10 mouse cellular contexts compared by ENCODE assay signal in the genomic region with DNA sequence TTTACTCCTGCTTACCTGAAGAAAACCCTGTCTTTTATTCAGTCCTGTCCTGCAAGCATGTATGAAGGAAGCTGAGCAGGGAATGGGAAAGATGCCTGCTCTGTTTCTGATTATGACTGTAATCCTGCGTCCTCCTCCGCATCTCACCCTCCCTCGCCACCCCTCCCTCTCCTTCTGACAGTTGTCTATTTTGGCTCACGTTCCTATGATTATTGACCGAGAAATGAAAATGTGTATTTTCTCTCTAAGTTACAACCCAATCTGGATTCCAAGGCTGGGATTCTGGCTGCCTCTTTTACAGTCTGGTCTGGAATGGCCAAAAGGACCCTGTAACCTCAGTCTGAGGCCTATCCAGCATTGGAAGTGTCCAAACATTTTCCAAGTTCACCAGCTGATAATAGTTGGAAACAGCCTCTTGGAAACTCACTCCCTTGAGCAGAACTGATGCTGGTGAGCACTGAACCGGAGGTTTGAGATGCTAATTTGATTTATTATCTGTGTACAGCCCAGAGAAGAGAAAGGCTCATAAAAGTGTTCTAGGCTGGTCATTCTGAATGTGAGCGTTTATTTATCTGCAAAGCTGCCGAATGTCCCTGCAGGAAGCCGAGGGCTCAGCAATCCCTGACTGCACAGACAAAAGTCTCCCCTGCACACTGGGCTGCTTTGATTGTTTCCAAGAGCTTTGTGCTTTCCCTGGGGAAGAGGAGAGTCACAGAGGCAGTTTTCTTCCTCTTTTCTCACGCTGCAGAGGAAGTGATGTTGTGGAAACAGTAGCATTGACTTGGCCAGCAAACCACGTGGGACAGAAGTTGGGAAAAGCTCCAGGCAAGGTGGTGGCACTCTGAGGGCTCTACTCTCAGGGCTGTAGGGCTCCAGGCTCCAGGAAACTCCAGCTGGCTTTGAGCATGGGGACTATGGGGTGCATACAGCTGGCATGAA. TPM values are rescaled to one million over a fixed set of nuclear protein-coding genes. Genes with fewer than 3 reads are reported as not detected.
A peak's percentile ranks its signal among the peaks of the same experiment; 100 is the strongest.
DNase-seq lines count a peak whose midpoint lies in the region; ATAC-seq and TF ChIP-seq lines count a peak whose summit lies in the region.
"Had no signal": no experiment of that assay in that cellular context is flagged by ENCODE, and none has a peak within 500 bp of the region (broad histone marks: within the 10 kb centered on the region; RNA-seq: fewer than 3 reads in every experiment).

No protein-coding gene starts in this region.

- no peaks in the 10 kb centered on the region for H3K9me3 ChIP-seq in MEL (replicated peaks; ENCODE audit: insufficient read depth, low read length)
- no peaks in the 10 kb centered on the region for H3K9me3 ChIP-seq in heart, embryonic 15.5 days (replicated peaks)
- no peaks in the 10 kb centered on the region for H3K9me3 ChIP-seq in midbrain, embryonic 14.5 days (ENCODE audit: control insufficient read depth, low read length)

- H3K27me3 ChIP-seq in MEL (ENCODE audit: control insufficient read depth in 1 of 2, insufficient read depth in 2 of 2, low read length in 2 of 2), result no peaks in the 10 kb centered on the region
- peaks cover 6% of the 10 kb centered on the region; the same call in 1 of the 2 replicates for H3K27me3 ChIP-seq in heart, embryonic 15.5 days
- H3K27me3 ChIP-seq in midbrain, embryonic 14.5 days (ENCODE audit: control insufficient read depth, insufficient read depth, low read length), result no peaks in the 10 kb centered on the region

- no peak for TF ChIP-seq CTCF in MEL (IDR thresholded peaks at IDR 0.05 in 2 of 3, conservative IDR thresholded peaks at IDR 0.05 in 1 of 3; ENCODE audit: control insufficient read depth in 1 of 3, insufficient read depth in 1 of 3, low read depth in 2 of 3, low read length in 3 of 3, poor library complexity in 1 of 3, severe bottlenecking in 1 of 3)

- DNase-seq in MEL (ENCODE audit: low read depth, low spot score), result peak; percentile 38
- DNase-seq in adipocyte (ENCODE audit: low spot score), result peak; percentile 12
- peak; percentile 46 to 47 for DNase-seq in kidney, postnatal 36 days
- no peak for DNase-seq in cerebellum, adult 11 months
- DNase-seq in frontal cortex, postnatal 25 days (ENCODE audit: low spot score in 2 of 2), result no peak
- no peak for DNase-seq in thymus, postnatal 4 days
- DNase-seq in midbrain, embryonic 14.5 days, result no peak
- DNase-seq: thymus, postnatal 36 days had no signal

- WGBS in heart, embryonic 15.5 days, result 46% methylated on average over 11 of the region's 11 CpGs
- 34% methylated on average over 11 of the region's 11 CpGs for WGBS in midbrain, embryonic 14.5 days

- no peaks in the 10 kb centered on the region for H3K79me2 ChIP-seq in MEL (ENCODE audit: control insufficient read depth, insufficient read depth, low read length, poor library complexity)

- H3K4me1 ChIP-seq in MEL (ENCODE audit: control insufficient read depth in 1 of 2, insufficient read depth in 2 of 2, low read length in 2 of 2), result no peaks in the 10 kb centered on the region
- H3K4me1 ChIP-seq in heart, embryonic 15.5 days (replicated peaks), result no peaks in the 10 kb centered on the region; the same call in 1 of the 2 replicates
- H3K4me1 ChIP-seq in midbrain, embryonic 14.5 days (ENCODE audit: control insufficient read depth, insufficient read depth, low read length), result no peaks in the 10 kb centered on the region

- H3K36me3 ChIP-seq in MEL (ENCODE audit: control insufficient read depth in 1 of 2, insufficient read depth in 2 of 2, low read length in 2 of 2), result no peaks in the 10 kb centered on the region
- H3K36me3 ChIP-seq in heart, embryonic 15.5 days, result no peaks in the 10 kb centered on the region
- H3K36me3 ChIP-seq in midbrain, embryonic 14.5 days (ENCODE audit: control insufficient read depth, insufficient read depth, low read length), result no peaks in the 10 kb centered on the region

- TF ChIP-seq POLR2A in MEL (IDR thresholded peaks at IDR 0.05; ENCODE audit: control insufficient read depth in 1 of 2, insufficient read depth in 1 of 2, low read depth in 1 of 2, low read length in 2 of 2, poor library complexity in 1 of 2), result no peak

- 0 out of 4 replicates have a peak, but pooled peaks of 1 of the 2 experiments have one; percentile 12 for TF ChIP-seq EP300 in MEL (IDR thresholded peaks at IDR 0.05; ENCODE audit: low read depth in 1 of 2, low read length in 2 of 2)

- H3K4me2 ChIP-seq in heart, embryonic 15.5 days, result no peak overlapping the region
- no peak overlapping the region for H3K4me2 ChIP-seq in midbrain, embryonic 14.5 days (ENCODE audit: low read length)

- TF ChIP-seq RAD21 in MEL (IDR thresholded peaks at IDR 0.05; ENCODE audit: low read depth, low read length), result no peak

- 0 out of 2 replicates have a peak, but pooled peaks have one; percentile 55 for ATAC-seq in heart, embryonic 15.5 days (replicated peaks; ENCODE audit: insufficient number of reproducible peaks, insufficient read depth, low FRiP score, low read depth)
- no peak for ATAC-seq in midbrain, embryonic 14.5 days (ENCODE audit: low FRiP score, low TSS enrichment)

- H3K4me3 ChIP-seq in MEL (ENCODE audit: control insufficient read depth in 1 of 2, insufficient read depth in 1 of 2, low read depth in 2 of 2, low read length in 2 of 2), result no peak overlapping the region
- no peak overlapping the region for H3K4me3 ChIP-seq in heart, embryonic 15.5 days
- H3K4me3 ChIP-seq in midbrain, embryonic 14.5 days (replicated peaks; ENCODE audit: low read depth, low read length), result no peak overlapping the region
- H3K4me3 ChIP-seq: myocyte had no signal

- no peak overlapping the region for H3K9ac ChIP-seq in MEL (ENCODE audit: control insufficient read depth, low read depth, low read length, poor library complexity, severe bottlenecking)
- no peak overlapping the region for H3K9ac ChIP-seq in heart, embryonic 15.5 days
- no peak overlapping the region for H3K9ac ChIP-seq in midbrain, embryonic 14.5 days (replicated peaks; ENCODE audit: low read length)

- no peak overlapping the region for H3K27ac ChIP-seq in MEL (ENCODE audit: control insufficient read depth, low read depth, low read length)
- peak overlapping the region; percentile 62 for H3K27ac ChIP-seq in heart, embryonic 15.5 days
- H3K27ac ChIP-seq in midbrain, embryonic 14.5 days (replicated peaks; ENCODE audit: low read depth, low read length), result no peak overlapping the region

TF ChIP-seq in MEL, 35 proteins besides CTCF, POLR2A, EP300 and RAD21:
- TF ChIP-seq MYC (IDR thresholded peaks at IDR 0.05; ENCODE audit: low read depth, low read length) (0 out of 2 replicates have a peak, but pooled peaks have one; percentile 27), RCOR1 (IDR thresholded peaks at IDR 0.05; ENCODE audit: low read depth, low read length) (no peak), MAX (IDR thresholded peaks at IDR 0.05; ENCODE audit: low read length) (0 out of 2 replicates have a peak, but pooled peaks have one; percentile 35), MEF2A (IDR thresholded peaks at IDR 0.05; ENCODE audit: extremely low read depth, insufficient replicate concordance, low read depth, low read length, poor library complexity, severe bottlenecking) (no peak), MYB (IDR thresholded peaks at IDR 0.05; ENCODE audit: low read depth, low read length) (no peak), USF1 (IDR thresholded peaks at IDR 0.05; ENCODE audit: low read depth, low read length) (peak; percentile 60), ETS1 (IDR thresholded peaks at IDR 0.05; ENCODE audit: low read depth, low read length) (no peak), JUND (IDR thresholded peaks at IDR 0.05; ENCODE audit: low read depth, low read length) (no peak)

RNA-seq across cellular contexts. Expression of a gene that starts 4.7 kb away (rescaled TPM):
- total RNA-seq in MEL (2012; rRNA removed), result 61.6 and 72.2 TPM in 2 replicates
- 10 to 100 TPM; 44.6 to 88.7 TPM for polyA plus RNA-seq in MEL (2012; ENCODE audit: insufficient read depth in 1 of 2, insufficient read length in 2 of 2, low read depth in 1 of 2, low replicate concordance in 2 of 2, missing spikeins in 1 of 2)
- polyA plus RNA-seq in heart, embryonic 15.5 days (2015; fragmentation: Nextera tagmentation; extraction: Ambion mirVana), result 11.7 and 14.9 TPM in 2 replicates
- polyA plus RNA-seq in midbrain, embryonic 14.5 days (2014; fragmentation: Nextera tagmentation; extraction: Ambion mirVana), result 20.8 and 26.6 TPM in 2 replicates

Comparison
In these comparisons a context has a peak if more than half of its experiments do, and no peak if none do; other contexts are left out.
1. DNase-seq: peak in MEL (single experiment), adipocyte (single experiment) and kidney, postnatal 36 days (2 of 2); none in cerebellum, adult 11 months (single experiment), frontal cortex, postnatal 25 days (0 of 2), thymus, postnatal 4 days (single experiment) and midbrain, embryonic 14.5 days (single experiment).